Mouse (Mus musculus) ES-Bruce4 (cell line): ENCODE data around the gene Igsf9b. TPM values are rescaled to one million over a fixed set of nuclear protein-coding genes. Genes with fewer than 3 reads are reported as not detected.

Experiments
- H3K27ac ChIP-seq: 2 replicates; pipeline ENCODE4 v1.5.1; 2012; ENCODE audit warnings: low read length, inconsistent platforms; ENCODE audit not compliant: insufficient read depth
- H3K27me3 ChIP-seq: 2 replicates; pipeline ENCODE4 v1.6.1; 2012; ENCODE audit warnings: mild to moderate bottlenecking, low read length, inconsistent platforms; ENCODE audit not compliant: control insufficient read depth, poor library complexity, insufficient read depth, severe bottlenecking
- H3K36me3 ChIP-seq: 2 replicates; pipeline ENCODE4 v1.6.1; 2012; ENCODE audit warnings: inconsistent platforms, mild to moderate bottlenecking, low read length, moderate library complexity; ENCODE audit not compliant: control insufficient read depth, poor library complexity, insufficient read depth, severe bottlenecking
- H3K4me1 ChIP-seq: one replicate; pipeline ENCODE4 v1.8.1; 2011; ENCODE audit warnings: low read length; ENCODE audit not compliant: control insufficient read depth, insufficient read depth
- H3K4me3 ChIP-seq: 2 replicates; pipeline ENCODE4 v1.5.1; 2011; ENCODE audit warnings: low read depth, mild to moderate bottlenecking, low read length
- H3K9ac ChIP-seq: 2 replicates; pipeline ENCODE4 v1.6.1; 2012; ENCODE audit warnings: low read depth, mild to moderate bottlenecking, inconsistent platforms; ENCODE audit not compliant: poor library complexity, severe bottlenecking
- H3K9me3 ChIP-seq: replicated peaks from 2 replicates; pipeline ENCODE4 v1.6.1; 2012; ENCODE audit warnings: mild to moderate bottlenecking, low read length, inconsistent platforms; ENCODE audit not compliant: control insufficient read depth, poor library complexity, insufficient read depth, severe bottlenecking
- CTCF ChIP-seq: IDR thresholded peaks from one replicate; pipeline ENCODE4 v1.8.1; 2011; ENCODE audit warnings: low read depth, low read length
- EP300 ChIP-seq: IDR thresholded peaks from 2 replicates; pipeline ENCODE4 v1.6.1; 2011; ENCODE audit warnings: low read depth, low read length; ENCODE audit not compliant: insufficient read depth
- POLR2A ChIP-seq: IDR thresholded peaks from one replicate; pipeline ENCODE4 v1.8.1; 2011; ENCODE audit warnings: low read length; ENCODE audit not compliant: insufficient read depth
- polyA plus RNA-seq: library from polyadenylated mRNA; stranded (reverse); fragments of >200 nt; gene quantifications from 2 replicates; pipeline ENCODE4 v1.2.4, GENCODE M21; 2011; ENCODE audit warnings: low read depth; ENCODE audit not compliant: missing spikeins, insufficient read depth, insufficient read length

The Igsf9b gene
- polyA plus RNA-seq, 1 experiment = 32.2 TPM

- TF ChIP-seq CTCF (no peak), POLR2A (no peak), EP300 (no peak)
- H3K36me3 ChIP-seq = no peaks in the 10 kb centered on the region
- H3K27ac ChIP-seq = no peak overlapping the region
- H3K9me3 ChIP-seq = no peaks in the 10 kb centered on the region; the same call in 1 of the 2 replicates
- H3K4me3 ChIP-seq = no peak overlapping the region
- no peaks in the 10 kb centered on the region for H3K27me3 ChIP-seq
- H3K9ac ChIP-seq = no peak overlapping the region
- H3K4me1 ChIP-seq = no peaks in the 10 kb centered on the region
These were observed 12.1 kb upstream of the Igsf9b start for GRCm38 (mm10) chr9:27286859-27287258.

GRCm38 (mm10) chr9:27287419-27287818 lies 11.6 kb upstream of the Igsf9b start:
- H3K4me1 ChIP-seq = no peaks in the 10 kb centered on the region
- no peak overlapping the region for H3K27ac ChIP-seq
- no peak overlapping the region for H3K9ac ChIP-seq
- TF ChIP-seq CTCF (no peak), POLR2A (no peak), EP300 (no peak)
- no peak overlapping the region for H3K4me3 ChIP-seq
- H3K9me3 ChIP-seq = no peaks in the 10 kb centered on the region
- H3K27me3 ChIP-seq = no peaks in the 10 kb centered on the region
- no peaks in the 10 kb centered on the region for H3K36me3 ChIP-seq

- TF ChIP-seq POLR2A (no peak), CTCF (no peak), EP300 (no peak)
- Histone ChIP-seq H3K36me3 (no peaks in the 10 kb centered on the region), H3K4me1 (no peaks in the 10 kb centered on the region), H3K4me3 (no peak overlapping the region), H3K27me3 (no peaks in the 10 kb centered on the region), H3K9me3 (no peaks in the 10 kb centered on the region), H3K27ac (no peak overlapping the region), H3K9ac (no peak overlapping the region)
These were observed 10.6 kb upstream of the Igsf9b start for GRCm38 (mm10) chr9:27288442-27288841.

- Histone ChIP-seq H3K27ac (no peak overlapping the region), H3K36me3 (no peaks in the 10 kb centered on the region)
- TF ChIP-seq CTCF (no peak), EP300 (no peak), POLR2A (no peak)
These were observed 9.3 kb upstream of the Igsf9b start for GRCm38 (mm10) chr9:27289543-27290308.

GRCm38 (mm10) chr9:27294380-27294779 lies 4.6 kb upstream of the Igsf9b start:
- no peak overlapping the region for H3K4me3 ChIP-seq
- H3K9me3 ChIP-seq = no peaks in the 10 kb centered on the region
- peaks cover 1% of the 10 kb centered on the region; the same call in 1 of the 2 replicates for H3K27me3 ChIP-seq
- no peak for TF ChIP-seq CTCF
- H3K4me1 ChIP-seq = no peaks in the 10 kb centered on the region
- H3K9ac ChIP-seq = no peak overlapping the region
- no peak overlapping the region for H3K27ac ChIP-seq
- no peaks in the 10 kb centered on the region for H3K36me3 ChIP-seq

More at GRCm38 (mm10) chr9:27289543-27290308, 9.3 kb upstream of the Igsf9b start:
- H3K27me3 ChIP-seq = peaks cover 1% of the 10 kb centered on the region; the same call in 1 of the 2 replicates
- H3K4me3 ChIP-seq = no peak overlapping the region
- no peaks in the 10 kb centered on the region for H3K9me3 ChIP-seq
- H3K9ac ChIP-seq = no peak overlapping the region
- H3K4me1 ChIP-seq = no peaks in the 10 kb centered on the region

- Histone ChIP-seq H3K36me3 (no peaks in the 10 kb centered on the region), H3K9ac (peak overlapping the region; percentile 64), H3K9me3 (no peaks in the 10 kb centered on the region), H3K27ac (peak overlapping the region; percentile 59), H3K4me1 (peaks cover 13% of the 10 kb centered on the region), H3K4me3 (peak overlapping the region; percentile 97), H3K27me3 (no peaks in the 10 kb centered on the region)
- TF ChIP-seq CTCF = no peak
- TF ChIP-seq EP300 = no peak
- TF ChIP-seq POLR2A = no peak
These were observed 533 bp downstream of the Igsf9b start for GRCm38 (mm10) chr9:27299286-27300187.
